Mouse (Mus musculus): ENCODE data around the gene Tbl1x. TPM values are rescaled to one million over a fixed set of nuclear protein-coding genes. Genes with fewer than 3 reads are reported as not detected.

Gene Tbl1x
- total RNA-seq, 2 experiments from 2014 or later, result 54.4 to 60.4 TPM

DNA sequence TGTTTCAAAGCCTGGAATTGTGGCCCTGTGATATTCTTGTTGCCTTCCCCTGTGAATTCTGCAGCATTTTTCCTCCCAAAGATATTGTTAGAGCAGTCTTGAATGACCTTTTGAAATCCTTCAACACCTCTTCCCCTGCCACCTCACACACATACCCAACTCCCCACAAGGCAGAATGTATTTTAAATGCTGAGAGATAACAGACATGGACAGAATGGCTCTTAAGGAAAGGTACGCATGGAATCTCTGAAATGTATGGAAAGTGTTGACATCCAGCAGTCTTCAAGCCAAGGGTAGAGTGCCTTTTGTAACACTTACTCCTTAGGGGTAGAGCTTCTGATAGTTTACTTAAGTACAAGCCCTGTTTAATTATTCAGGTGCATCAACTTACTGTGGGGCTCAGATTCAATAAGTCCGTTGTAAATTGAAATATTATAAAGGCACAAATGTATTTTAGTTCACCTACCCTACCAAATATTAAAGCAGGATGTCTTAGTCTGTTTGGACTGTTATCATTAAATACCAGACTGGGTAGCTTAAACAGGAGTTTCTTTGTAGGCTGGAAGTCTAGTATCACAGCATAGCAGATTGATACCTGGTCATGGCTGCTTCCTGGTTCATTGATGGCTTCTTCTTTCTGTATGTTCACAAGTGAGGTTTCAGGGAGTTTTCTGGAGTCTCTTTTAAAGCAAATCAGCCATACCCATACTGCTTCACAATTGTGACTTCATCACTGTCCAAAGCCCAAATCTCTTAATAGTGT, 92.9 kb downstream of the Tbl1x start:
- intact Hi-C loops (cut with DNase I), result no loop called here
- DNase-seq, result peak in 1 of 2 experiments; percentile 32

DNA sequence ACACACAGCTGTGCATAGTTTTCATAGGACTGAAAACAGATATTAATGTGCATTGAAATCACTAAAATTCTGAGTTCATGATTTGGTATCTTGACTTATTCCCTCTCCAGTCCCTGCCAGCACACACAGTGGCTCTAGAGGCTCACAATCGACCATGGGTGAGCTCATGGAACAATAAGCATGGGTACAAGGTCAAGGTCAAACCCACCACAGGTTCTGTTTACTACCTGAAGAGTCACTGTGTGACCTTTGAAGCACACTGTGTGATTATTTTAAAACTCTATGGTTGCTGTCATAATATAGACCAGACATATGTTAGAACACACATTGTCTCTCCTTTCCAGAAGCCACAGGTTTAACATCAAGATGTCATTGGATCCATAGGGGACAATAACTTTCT, 96.7 kb downstream of the Tbl1x start:
- DNase-seq, result no peak
- intact Hi-C loops (cut with DNase I), result no loop called here

GRCm38 (mm10) chrX:77608947-77609703, 98.3 kb downstream of the Tbl1x start:
- DNase-seq, result no peak
- intact Hi-C loops (cut with DNase I), result no loop called here

DNA sequence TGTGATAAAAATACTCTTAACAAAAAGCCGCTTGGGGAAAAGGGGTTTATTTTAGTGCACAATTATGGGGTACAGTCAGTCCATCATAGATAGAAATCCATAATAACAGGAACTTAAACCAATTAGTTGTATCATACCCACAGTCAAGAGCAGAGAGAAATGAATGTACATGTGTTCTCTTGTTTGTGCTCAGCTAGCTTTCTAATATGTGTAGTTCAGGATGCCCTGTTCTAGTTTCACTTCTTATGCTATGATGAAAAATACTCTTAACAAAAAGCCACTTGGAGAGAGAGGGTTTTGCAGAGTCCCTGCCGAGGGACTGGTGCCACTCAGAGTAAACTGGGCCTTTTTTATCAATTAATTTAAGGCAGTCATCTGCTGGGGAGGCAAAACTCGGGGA, 101.1 kb downstream of the Tbl1x start:
- no peak for DNase-seq
- intact Hi-C loops (cut with DNase I), result no loop called here

- no peak for DNase-seq
- intact Hi-C loops (cut with DNase I), result no loop called here
Measured at GRCm38 (mm10) chrX:77613041-77613440, 102.2 kb downstream of the Tbl1x start.

DNA sequence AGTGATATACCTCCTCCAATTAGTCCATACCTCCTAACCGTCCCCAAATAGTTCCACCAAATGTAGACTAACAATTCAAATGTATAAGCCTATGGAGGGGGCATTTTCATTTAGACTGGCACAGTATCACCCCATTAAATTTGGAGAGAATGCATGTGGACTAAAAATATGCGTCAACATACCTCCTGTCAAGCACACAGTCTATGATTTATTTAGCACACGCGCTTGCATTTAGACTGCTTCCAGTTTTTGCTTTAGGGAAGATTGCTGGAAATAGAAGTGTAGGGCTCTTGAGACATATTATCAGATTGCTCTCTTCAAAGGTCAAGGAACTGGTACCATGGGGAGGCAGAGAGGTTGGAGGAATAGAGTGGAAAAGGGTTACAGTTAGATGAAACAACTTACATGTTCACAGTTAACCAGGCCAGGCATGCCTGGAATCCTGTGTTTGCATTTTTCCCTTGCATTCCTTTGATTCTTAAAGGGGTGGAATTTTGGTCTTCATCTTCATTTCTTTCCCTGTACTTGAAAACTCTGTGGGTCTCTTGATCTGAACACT, 105.0 kb downstream of the Tbl1x start:
- DNase-seq, result no peak
- intact Hi-C loops (cut with DNase I), result no loop called here

GRCm38 (mm10) chrX:77617368-77618144, 106.7 kb downstream of the Tbl1x start:
- intact Hi-C loops (cut with DNase I), result no loop called here
- DNase-seq, result no peak

DNA sequence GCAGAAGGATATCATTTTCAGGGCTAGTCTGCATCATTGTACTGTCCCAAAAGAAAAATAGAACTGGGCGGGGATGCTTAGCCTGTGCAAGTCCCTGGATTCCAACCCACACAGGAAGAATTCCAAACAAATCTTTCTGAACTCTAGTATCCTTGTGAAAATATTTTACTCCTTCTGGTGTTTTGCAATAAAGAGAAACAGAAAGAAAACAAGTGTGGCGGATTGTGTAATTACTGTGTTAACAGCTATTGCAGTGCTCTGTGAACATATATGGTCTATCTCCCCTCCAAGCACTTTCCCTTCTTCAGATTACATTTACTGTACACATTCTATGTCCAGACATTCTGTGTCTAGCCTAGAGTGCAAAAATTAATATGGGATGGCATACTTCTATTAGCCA, 119.6 kb downstream of the Tbl1x start:
- intact Hi-C loops (cut with DNase I), result no loop called here
- DNase-seq, result no peak

DNA sequence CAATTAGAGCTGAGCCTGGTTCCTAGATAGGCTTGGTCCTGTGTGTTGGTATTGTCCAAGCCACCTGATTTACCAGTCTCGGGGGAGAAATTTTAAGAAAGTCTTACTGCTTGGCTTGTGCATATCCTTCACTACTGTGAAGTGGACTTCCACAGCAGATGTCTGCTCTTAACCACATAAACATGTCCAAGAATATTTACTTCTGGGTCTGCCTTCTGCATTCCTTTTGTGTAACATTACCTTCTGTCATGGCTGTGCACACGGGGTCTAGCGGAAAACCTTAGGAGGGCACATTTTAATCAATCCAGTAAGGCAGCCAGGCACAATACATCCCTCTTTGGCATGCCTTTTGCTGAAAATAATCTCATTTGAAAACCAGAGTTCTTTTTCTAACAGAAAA, 125.7 kb downstream of the Tbl1x start:
- intact Hi-C loops (cut with DNase I), result loop anchor here (2.0 to 5.0 kb wide), 5 partner anchors 86 to 324 kb away; partner anchors contain the start of gene Tbl1x
- no peak for DNase-seq

DNA sequence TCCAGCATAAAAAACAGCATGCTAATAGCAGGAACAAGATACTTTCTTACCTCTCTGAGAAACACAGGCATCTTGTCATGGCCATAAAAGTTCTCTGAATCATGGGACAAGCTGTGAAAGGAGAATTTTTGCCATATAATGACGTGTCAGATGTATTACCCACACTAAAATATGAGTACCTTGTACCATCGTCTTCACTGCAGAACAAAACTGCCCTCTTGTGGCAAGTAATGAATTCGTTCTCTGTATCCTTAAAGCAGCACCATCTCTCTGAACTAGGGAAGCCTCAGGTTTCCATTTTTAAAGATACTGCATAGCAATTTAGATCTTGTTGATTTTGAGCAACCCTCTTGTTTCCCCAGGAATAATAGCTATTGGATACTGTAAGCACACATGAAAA, 127.3 kb downstream of the Tbl1x start:
- intact Hi-C loops (cut with DNase I), result loop anchor here (5.0 kb wide), 4 partner anchors 84 to 326 kb away; no protein-coding TSS in a partner anchor
- DNase-seq, result peak; percentile 66 to 67

DNA sequence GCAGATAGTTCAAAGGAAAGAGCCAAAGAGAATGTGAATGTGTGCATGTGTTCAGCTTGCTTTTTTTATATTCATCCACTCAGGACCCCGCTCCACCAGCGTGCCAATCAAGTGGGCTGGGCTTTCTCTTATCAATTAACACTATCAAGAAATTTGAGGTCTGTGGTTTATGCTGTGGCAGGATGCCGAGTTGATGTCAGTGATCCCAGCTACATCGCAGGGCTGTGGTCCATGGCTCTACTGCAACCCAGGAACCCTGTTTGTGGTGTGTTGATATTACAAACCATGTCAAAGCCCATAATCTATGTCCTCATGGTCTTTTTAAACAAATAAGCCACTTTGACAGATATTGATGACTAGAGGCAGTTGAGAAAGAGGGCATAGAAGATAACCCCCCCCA, 129.5 kb downstream of the Tbl1x start:
- intact Hi-C loops (cut with DNase I), result no loop called here
- no peak for DNase-seq

DNA sequence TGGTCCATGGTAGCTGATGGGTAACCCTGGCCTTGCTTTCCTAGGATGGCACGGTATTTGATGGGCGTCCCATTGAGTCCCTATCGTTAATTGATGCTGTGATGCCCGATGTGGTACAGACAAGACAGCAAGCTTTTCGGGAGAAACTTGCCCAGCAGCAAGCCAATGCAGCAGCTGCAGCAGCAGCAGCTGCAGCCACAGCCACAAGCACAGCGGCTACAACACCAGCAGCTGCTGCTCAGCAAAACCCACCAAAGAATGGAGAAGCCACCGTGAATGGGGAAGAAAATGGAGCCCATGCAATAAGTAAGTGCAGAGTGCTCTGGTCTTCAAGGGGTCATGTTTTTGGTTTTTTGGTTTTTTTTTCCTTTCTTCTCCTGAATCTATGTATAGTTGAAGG, 135.4 kb downstream of the Tbl1x start:
- intact Hi-C loops (cut with DNase I), result no loop called here
- no peak for DNase-seq

DNA sequence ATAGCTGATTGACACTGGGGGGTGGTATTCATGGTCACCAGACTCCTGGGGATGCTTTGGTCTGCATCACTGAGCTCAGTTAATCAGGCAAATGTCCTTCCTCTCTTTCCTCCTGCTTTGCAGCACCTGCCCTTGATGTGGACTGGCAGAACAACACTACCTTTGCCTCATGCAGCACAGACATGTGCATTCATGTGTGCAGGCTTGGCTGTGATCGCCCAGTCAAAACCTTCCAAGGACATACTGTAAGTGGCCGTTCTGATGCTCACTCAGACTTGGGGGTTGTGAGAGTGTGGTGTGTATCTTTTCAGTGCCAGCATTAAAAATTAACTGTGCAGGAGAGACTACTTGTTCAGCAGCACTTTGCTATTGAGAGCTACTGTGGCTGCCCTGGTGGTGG, 139.4 kb downstream of the Tbl1x start:
- no peak for DNase-seq
- intact Hi-C loops (cut with DNase I), result no loop called here

- no peak for DNase-seq
- intact Hi-C loops (cut with DNase I), result no loop called here
Measured at GRCm38 (mm10) chrX:77662030-77662429, 151.2 kb downstream of the Tbl1x start.

DNA sequence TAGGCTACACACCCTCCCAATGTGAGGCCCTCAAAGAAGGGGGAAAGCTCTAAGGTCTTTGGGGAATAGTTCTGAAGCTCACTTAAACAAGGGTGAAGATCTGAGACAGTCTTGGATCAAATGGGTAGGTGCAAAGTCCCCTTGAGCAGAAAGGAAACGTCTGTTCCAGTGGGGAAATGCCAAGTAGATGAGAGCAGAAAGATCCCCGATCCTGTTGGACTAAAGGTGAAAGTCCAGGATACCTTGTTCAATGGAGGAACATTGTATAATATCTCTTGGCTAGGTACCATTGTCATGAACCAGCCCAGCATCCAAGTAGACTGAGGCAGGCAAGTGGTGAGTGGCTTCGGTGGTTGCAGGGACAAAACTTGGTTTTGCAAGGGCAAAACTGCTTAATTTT, 152.5 kb downstream of the Tbl1x start:
- DNase-seq, result no peak
- intact Hi-C loops (cut with DNase I), result no loop called here

DNA sequence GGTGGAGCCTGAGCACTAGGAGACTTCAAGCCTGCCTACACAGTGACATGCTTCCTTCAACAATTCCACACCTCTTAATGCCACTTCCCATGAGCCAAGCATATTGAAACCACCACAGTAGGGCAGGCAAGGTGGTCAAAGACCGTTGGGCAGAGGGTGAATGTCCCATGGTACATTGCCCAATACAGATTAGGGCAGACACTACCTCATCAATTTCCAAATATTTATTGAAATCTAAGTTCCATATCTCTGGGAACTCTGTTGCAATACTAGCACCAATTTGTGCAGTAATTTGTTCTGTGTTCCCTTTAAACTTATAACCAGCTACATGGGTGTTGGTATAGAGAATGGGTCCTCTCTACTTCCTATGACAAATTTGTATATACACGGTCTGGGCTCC, 154.2 kb downstream of the Tbl1x start:
- intact Hi-C loops (cut with DNase I), result no loop called here
- no peak for DNase-seq

DNA sequence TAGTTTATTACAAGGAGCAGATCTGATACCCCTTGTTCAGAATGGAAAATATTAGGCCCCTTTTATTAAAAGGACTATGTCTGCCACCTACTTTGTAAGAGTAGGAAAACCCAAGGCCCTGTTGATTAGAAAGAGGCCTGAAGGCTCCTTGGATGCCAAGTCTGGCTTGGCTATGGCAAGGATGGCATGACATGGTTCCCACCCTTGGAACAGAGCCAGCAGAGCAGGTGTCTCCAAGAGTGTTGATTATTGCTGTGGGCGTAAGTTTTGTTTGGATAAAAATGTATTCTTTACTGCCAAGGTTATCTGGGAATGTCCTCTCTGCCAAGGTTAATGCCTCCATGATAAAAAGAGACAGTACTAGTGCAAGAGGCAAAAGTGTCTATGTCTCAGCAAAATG, 156.1 kb downstream of the Tbl1x start:
- intact Hi-C loops (cut with DNase I), result no loop called here
- peak in 1 of 2 experiments; percentile 9 for DNase-seq

GRCm38 (mm10) chrX:77667441-77667840, 156.6 kb downstream of the Tbl1x start:
- intact Hi-C loops (cut with DNase I), result no loop called here
- DNase-seq, result no peak

- peak; percentile 27 to 33 for DNase-seq
- intact Hi-C loops (cut with DNase I), result no loop called here
Measured at GRCm38 (mm10) chrX:77669779-77670550, 159.2 kb downstream of the Tbl1x start.
